Mouse (Mus musculus) megakaryocyte, embryonic 14.5 days (primary cell): ENCODE data around the gene Plcg1. TPM values are rescaled to one million over a fixed set of nuclear protein-coding genes. Genes with fewer than 3 reads are reported as not detected.

Source experiments
- H3K27me3 ChIP-seq: replicated peaks from 2 replicates; pipeline ENCODE3; 2012; ENCODE audit warnings: inconsistent platforms
- H3K36me3 ChIP-seq: replicated peaks from 2 replicates; pipeline ENCODE3; 2012; ENCODE audit warnings: low read length, inconsistent platforms, mixed read lengths
- H3K4me1 ChIP-seq: 2 replicates; pipeline ENCODE4 v1.6.1; 2012; ENCODE audit warnings: inconsistent platforms
- H3K4me3 ChIP-seq: replicated peaks from 2 replicates; pipeline ENCODE3; 2012; ENCODE audit warnings: moderate library complexity, mild to moderate bottlenecking, inconsistent platforms
- H3K9me3 ChIP-seq: 2 replicates; pipeline ENCODE4 v1.6.1; 2012; ENCODE audit warnings: inconsistent platforms
- FLI1 ChIP-seq: IDR thresholded peaks from 2 replicates; pipeline ENCODE4 v1.6.1; 2012; ENCODE audit warnings: low read length, inconsistent platforms, mixed read lengths
- GATA1 ChIP-seq: IDR thresholded peaks from 3 replicates; pipeline ENCODE4 v1.6.1; 2012; ENCODE audit warnings: mixed read lengths, low read length, inconsistent platforms, borderline replicate concordance
- polyA plus RNA-seq: library from polyadenylated mRNA; stranded (reverse); fragments of >175 nt; gene quantifications from 2 replicates; pipeline ENCODE4 v1.2.3, GENCODE M21; 2012; ENCODE audit warnings: low replicate concordance; ENCODE audit not compliant: insufficient read depth

Gene Plcg1
- polyA plus RNA-seq, 1 experiment: 4.1 TPM

DNA sequence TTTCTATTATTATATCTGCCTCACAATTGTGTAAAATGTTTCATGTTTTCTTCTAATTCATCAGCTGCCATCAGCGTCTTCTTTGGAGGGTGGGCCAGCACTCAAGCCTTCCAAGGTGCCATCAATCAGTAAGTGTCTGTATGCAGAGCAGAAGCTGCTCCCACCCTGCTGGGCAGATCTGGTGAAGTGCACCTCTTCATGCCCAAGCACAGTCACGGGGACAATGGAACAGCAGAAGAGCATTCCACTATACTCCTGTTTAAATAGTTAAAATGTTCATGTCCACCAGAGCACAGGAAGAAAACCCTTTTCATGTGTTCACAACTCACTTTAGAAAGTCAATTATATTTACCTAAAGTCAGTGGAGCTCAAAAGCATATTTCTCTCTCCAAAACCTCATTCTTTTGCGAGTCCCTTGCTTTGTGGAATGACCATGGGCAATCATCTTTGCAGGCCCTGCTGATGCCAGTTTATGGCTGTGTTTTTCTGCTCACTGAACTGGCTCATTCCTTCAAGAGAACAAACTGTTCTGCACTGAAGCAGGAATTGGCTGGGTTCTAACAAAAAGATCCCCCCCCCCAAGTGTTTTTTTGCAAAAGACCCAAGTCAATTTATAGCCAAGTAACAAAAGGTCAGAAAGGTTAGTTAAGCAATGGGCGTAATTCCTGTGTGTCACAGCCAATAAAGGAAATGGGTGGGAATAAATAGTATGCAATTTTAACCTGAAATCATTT is 73.9 kb downstream of the Plcg1 start:
- no peaks in the 10 kb centered on the region for H3K9me3 ChIP-seq
- no peaks in the 10 kb centered on the region for H3K4me1 ChIP-seq
- no peaks in the 10 kb centered on the region for H3K36me3 ChIP-seq
- H3K4me3 ChIP-seq: no peak overlapping the region
- H3K27me3 ChIP-seq: peaks cover 7% of the 10 kb centered on the region
- TF ChIP-seq GATA1 (no peak), FLI1 (no peak)

DNA sequence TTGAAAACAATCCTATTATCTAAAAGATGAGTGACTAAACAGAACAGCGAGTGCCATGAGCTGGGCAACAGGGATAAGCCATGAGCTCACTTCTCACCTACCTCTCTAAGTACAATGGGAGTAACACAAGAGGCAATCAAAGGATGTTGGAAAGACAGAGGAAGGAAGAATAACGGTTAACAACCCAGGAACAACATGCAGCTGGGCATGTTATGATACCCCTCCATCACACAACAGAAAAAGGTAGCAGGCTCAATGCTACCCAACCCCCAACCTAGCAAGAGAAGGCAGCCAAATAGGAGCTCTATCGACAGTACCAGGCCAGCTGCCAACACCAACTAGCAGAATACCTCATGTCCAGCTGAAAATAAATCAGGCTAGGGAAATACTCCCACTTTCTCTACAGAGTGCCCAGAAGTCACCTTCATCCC is 75.0 kb downstream of the Plcg1 start:
- H3K4me1 ChIP-seq: no peaks in the 10 kb centered on the region
- H3K27me3 ChIP-seq: peaks cover 9% of the 10 kb centered on the region
- no peak for TF ChIP-seq FLI1
- no peak for TF ChIP-seq GATA1
- no peak overlapping the region for H3K4me3 ChIP-seq
- no peaks in the 10 kb centered on the region for H3K36me3 ChIP-seq
- no peaks in the 10 kb centered on the region for H3K9me3 ChIP-seq

DNA sequence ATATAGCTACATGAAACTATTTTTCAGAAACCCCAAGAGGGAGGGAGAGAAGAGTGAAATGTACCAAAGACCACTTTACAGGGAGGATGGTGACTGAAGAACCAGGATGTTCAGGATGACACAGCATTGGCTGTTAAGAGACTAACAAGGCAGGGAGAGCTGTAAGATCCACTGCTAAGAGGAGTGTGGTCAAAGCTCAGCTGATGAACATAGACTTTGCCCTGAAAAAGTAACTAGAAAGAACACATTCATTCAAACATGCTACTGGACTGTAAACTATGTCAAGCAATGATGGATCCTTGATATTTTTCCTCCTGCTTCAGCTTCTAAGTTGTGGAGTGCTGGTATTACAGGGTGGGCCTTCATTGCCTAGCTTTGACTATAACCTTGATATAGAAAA is 79.3 kb downstream of the Plcg1 start:
- TF ChIP-seq FLI1 (no peak), GATA1 (no peak)

DNA sequence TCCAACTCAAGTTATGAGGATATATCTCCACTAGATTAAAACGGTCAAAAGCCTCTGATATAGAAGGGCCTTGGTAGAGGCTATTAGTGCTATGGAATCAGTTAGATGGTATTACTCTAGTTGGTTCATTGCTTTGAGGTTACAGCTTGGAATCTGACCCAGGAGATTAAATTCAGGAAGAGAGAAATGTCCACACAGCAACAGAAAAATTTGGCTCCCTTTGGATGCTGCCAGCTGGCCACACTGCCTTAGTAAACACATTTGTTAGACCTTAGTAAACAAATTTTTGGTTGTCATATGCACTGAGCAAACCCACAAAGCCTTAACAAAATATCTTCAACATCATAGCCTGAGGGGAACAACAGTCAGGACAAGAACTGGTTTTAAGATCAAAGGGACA is 79.7 kb downstream of the Plcg1 start:
- Histone ChIP-seq H3K4me3 (no peak overlapping the region), H3K9me3 (peaks cover 5% of the 10 kb centered on the region), H3K27me3 (peaks cover 5% of the 10 kb centered on the region), H3K4me1 (no peaks in the 10 kb centered on the region), H3K36me3 (no peaks in the 10 kb centered on the region)
- no peak for TF ChIP-seq GATA1
- no peak for TF ChIP-seq FLI1

More for the DNA sequence above, 79.3 kb downstream of the Plcg1 start:
- no peak overlapping the region for H3K4me3 ChIP-seq
- peaks cover 3% of the 10 kb centered on the region for H3K9me3 ChIP-seq
- peaks cover 5% of the 10 kb centered on the region for H3K27me3 ChIP-seq
- no peaks in the 10 kb centered on the region for H3K4me1 ChIP-seq
- H3K36me3 ChIP-seq: no peaks in the 10 kb centered on the region

Other genes starting within 250 kb of the Plcg1 start
- 43.0 and 107 TPM in 2 replicates for gene Top1, start 85.4 kb upstream of the Plcg1 start, polyA plus RNA-seq
- 0.29 and 1.2 TPM in 2 replicates for gene Zhx3, start 141.7 kb downstream of the Plcg1 start, polyA plus RNA-seq
- gene Lpin3, start 149.4 kb downstream of the Plcg1 start, polyA plus RNA-seq: not detected in 2 replicates
- not detected in 2 replicates for gene Emilin3, start 181.0 kb downstream of the Plcg1 start, polyA plus RNA-seq